10 mouse cellular contexts compared by ENCODE assay signal in genomic region chr7:80715306-80715705, GRCm38 (mm10). TPM values are rescaled to one million over a fixed set of nuclear protein-coding genes. Genes with fewer than 3 reads are reported as not detected.
DNase-seq lines count a peak whose midpoint lies in the region; TF ChIP-seq lines count a peak whose summit lies in the region.
"Had no signal": no experiment of that assay in that cellular context is flagged by ENCODE, and none has a peak within 500 bp of the region (broad histone marks: within the 10 kb centered on the region; RNA-seq: fewer than 3 reads in every experiment).

No protein-coding gene starts in this region.

- TF ChIP-seq POLR2A in olfactory bulb, adult 2 months (IDR thresholded peaks at IDR 0.05; ENCODE audit: insufficient read depth, low read depth, low read length), result no peak

- H3K4me1 ChIP-seq in olfactory bulb, adult 2 months (ENCODE audit: control insufficient read depth, insufficient read depth, low read length), result peaks cover 10% of the 10 kb centered on the region
- H3K4me1 ChIP-seq: limb, embryonic 12.5 days; midbrain, embryonic 15.5 days had no signal

- intact Hi-C loops in left cerebral cortex, postnatal 14 days (cut with DNase I), result no loop called here

- H3K4me3 ChIP-seq in olfactory bulb, adult 2 months (ENCODE audit: insufficient read depth, low read depth, low read length), result no peak overlapping the region
- H3K4me3 ChIP-seq: limb, embryonic 12.5 days; midbrain, embryonic 15.5 days had no signal

- WGBS in olfactory bulb, adult 2 months, result 59% methylated on average over 7 of the region's 7 CpGs

- TF ChIP-seq CTCF in olfactory bulb, adult 2 months (IDR thresholded peaks at IDR 0.05; ENCODE audit: insufficient read depth, low read depth, low read length), result no peak

- peak; percentile 23 for DNase-seq in layer of hippocampus, adult 9-11 months
- DNase-seq in layer of hippocampus, postnatal 25 days (ENCODE audit: extremely low spot score in 1 of 2, low spot score in 1 of 2), result no peak
- DNase-seq in adrenal gland, postnatal 36 days, result peak; percentile 52 to 59
- peak; percentile 40 to 58 for DNase-seq in left cerebral cortex, postnatal 14 days (ENCODE audit: low spot score in 2 of 2)
- no peak for DNase-seq in heart, postnatal 4 days
- no peak for DNase-seq in gastrocnemius, adult 8-10 months (ENCODE audit: low spot score in 2 of 2)
- DNase-seq in urinary bladder, postnatal 4 days (ENCODE audit: low spot score in 2 of 2), result no peak

- peak overlapping the region; percentile 40; the same call in 1 of the 2 replicates for H3K27ac ChIP-seq in olfactory bulb, adult 2 months (ENCODE audit: insufficient read depth, low read depth, low read length)
- H3K27ac ChIP-seq: limb, embryonic 12.5 days; midbrain, embryonic 15.5 days had no signal

RNA-seq across cellular contexts. Expression of gene Crtc3, which starts 26.6 kb away (rescaled TPM):
- total RNA-seq in layer of hippocampus, postnatal 25 days (2021), result 10 to 100 TPM; 15.5 to 24.9 TPM
- total RNA-seq in adrenal gland, postnatal 36 days (2021), result 10 to 100 TPM; 25.0 to 31.2 TPM
- total RNA-seq in left cerebral cortex, postnatal 14 days (2021), result 10 to 100 TPM; 12.5 to 13.4 TPM
- polyA plus RNA-seq in olfactory bulb, adult 2 months (2012; ENCODE audit: insufficient read depth, insufficient read length, low replicate concordance, missing spikeins), result not detected in 2 replicates
- total RNA-seq in heart, postnatal 4 days (2021), result 10 to 100 TPM; 19.5 to 20.3 TPM
- total RNA-seq in gastrocnemius, adult 8-10 months (2022), result 10 to 100 TPM in 3 of 4 experiments, 1 to 10 TPM in 1; 8.9 to 11.6 (median 11.4) TPM

Comparison
In these comparisons a context has a peak if more than half of its experiments do, and no peak if none do; other contexts are left out.
1. DNase-seq: peak in layer of hippocampus, adult 9-11 months (single experiment), adrenal gland, postnatal 36 days (2 of 2) and left cerebral cortex, postnatal 14 days (2 of 2); none in layer of hippocampus, postnatal 25 days (0 of 2), heart, postnatal 4 days (single experiment), gastrocnemius, adult 8-10 months (0 of 2) and urinary bladder, postnatal 4 days (0 of 2).